Mouse (Mus musculus): ENCODE measurements around the gene Fem1a.

Gene Fem1a

DNA sequence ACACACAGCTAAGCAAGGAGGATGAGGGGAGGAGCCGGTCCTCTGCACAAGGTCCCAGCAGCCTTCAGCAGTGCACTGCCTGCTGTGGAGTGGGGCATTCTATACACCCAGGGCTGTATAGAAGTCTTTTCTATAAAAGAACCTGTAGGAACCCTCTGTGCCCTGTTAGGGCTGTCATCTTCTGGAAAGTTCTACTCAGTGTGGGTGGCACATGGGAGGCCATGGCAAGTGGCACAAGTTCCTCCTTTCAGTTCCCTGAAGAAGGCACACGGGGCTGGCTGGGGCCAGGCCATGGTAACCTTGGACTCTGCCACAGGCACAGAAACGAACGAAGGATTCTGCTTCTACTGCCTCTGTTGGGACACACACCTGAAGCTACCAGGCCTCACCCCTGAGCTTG is 8.4 kb downstream of the Fem1a start:
- ChIA-PET CTCF (interaction anchor here (0.5 to 3.4 kb wide), 42 partner anchors 9 to 558 kb away, joined by 3 to 26 read pairs (median 4); partner anchors contain the start of genes Ticam1 (in 2 of the 4), Dpp9 (in 1 of the 4) and Kdm4b (in 1 of the 4)), POLR2A (interaction anchor here (0.6 to 64.8 kb wide), 39 partner anchors 9 to 408 kb away, joined by 3 to 2494 read pairs (median 6); partner anchors contain the start of genes Dpp9 (in 3 of the 4), Arrdc5 (in 2 of the 4), Kdm4b (in 2 of the 4) and Plin3 (in 2 of the 4))

GRCm38 (mm10) chr17:56265869-56266268 is 9.3 kb downstream of the Fem1a start:
- CTCF ChIA-PET = interaction anchor here in 3 of 4 experiments (0.5 to 2.3 kb wide), 10 partner anchors 10 to 287 kb away, joined by 3 to 9 read pairs (median 4); partner anchors contain the start of genes Kdm4b (in 1 of the 3) and Ticam1 (in 1 of the 3)
- POLR2A ChIA-PET = interaction anchor here (0.7 to 64.8 kb wide), 27 partner anchors 10 to 361 kb away, joined by 3 to 2494 read pairs (median 6); partner anchors contain the start of genes Ticam1 (in 3 of the 4), Arrdc5 (in 2 of the 4), Dpp9 (in 2 of the 4) and Fem1a (in 2 of the 4)

- CTCF ChIA-PET = interaction anchor here in 3 of 4 experiments (0.6 to 2.0 kb wide), 7 partner anchors 11 to 287 kb away, joined by 3 to 5 read pairs (median 4); partner anchors contain the start of gene Ticam1 (in 1 of the 3)
- POLR2A ChIA-PET = interaction anchor here (0.6 to 64.8 kb wide), 29 partner anchors 9 to 344 kb away, joined by 3 to 2494 read pairs (median 4); partner anchors contain the start of genes Ticam1 (in 3 of the 4), Arrdc5 (in 2 of the 4), Fem1a (in 2 of the 4) and Plin3 (in 2 of the 4)
Measured at GRCm38 (mm10) chr17:56266271-56266670, 9.7 kb downstream of the Fem1a start.

GRCm38 (mm10) chr17:56269153-56269630 is 12.6 kb downstream of the Fem1a start:
- ChIA-PET CTCF (no interaction called here), POLR2A (interaction anchor here in 2 of 4 experiments (1.2 to 64.8 kb wide), 7 partner anchors 10 to 56 kb away, joined by 3 to 2494 read pairs (median 6); partner anchors contain the start of genes Kdm4b (in 2 of the 2), Arrdc5 (in 1 of the 2), Plin3 (in 1 of the 2) and Ticam1 (in 1 of the 2))

- POLR2A ChIA-PET = interaction anchor here in 3 of 4 experiments (1.1 to 64.8 kb wide), 10 partner anchors 7 to 55 kb away, joined by 3 to 2494 read pairs (median 6); partner anchors contain the start of genes Kdm4b (in 2 of the 3), Arrdc5 (in 1 of the 3), Plin3 (in 1 of the 3) and Ticam1 (in 1 of the 3)
Measured at GRCm38 (mm10) chr17:56269741-56270140, 13.1 kb downstream of the Fem1a start.

GRCm38 (mm10) chr17:56271609-56272253 is 15.1 kb downstream of the Fem1a start:
- ChIA-PET POLR2A (interaction anchor here in 3 of 4 experiments (0.6 to 64.8 kb wide), 7 partner anchors 10 to 193 kb away, joined by 3 to 2494 read pairs (median 5); partner anchors contain the start of genes Arrdc5 (in 1 of the 3), Kdm4b (in 1 of the 3), Plin3 (in 1 of the 3) and Ticam1 (in 1 of the 3)), CTCF (no interaction called here)

More at GRCm38 (mm10) chr17:56269741-56270140, 13.1 kb downstream of the Fem1a start:
- CTCF ChIA-PET = interaction anchor here in 1 of 4 experiments (0.5 kb wide), 1 partner anchor 280 kb away, joined by 4 read pairs; no protein-coding TSS in a partner anchor

GRCm38 (mm10) chr17:56272644-56273043 is 16.0 kb downstream of the Fem1a start:
- CTCF ChIA-PET = no interaction called here
- POLR2A ChIA-PET = interaction anchor here in 3 of 4 experiments (0.7 to 64.8 kb wide), 5 partner anchors 15 to 194 kb away, joined by 3 to 2494 read pairs (median 3); partner anchors contain the start of genes Arrdc5 (in 1 of the 3), Kdm4b (in 1 of the 3), Plin3 (in 1 of the 3) and Ticam1 (in 1 of the 3)

DNA sequence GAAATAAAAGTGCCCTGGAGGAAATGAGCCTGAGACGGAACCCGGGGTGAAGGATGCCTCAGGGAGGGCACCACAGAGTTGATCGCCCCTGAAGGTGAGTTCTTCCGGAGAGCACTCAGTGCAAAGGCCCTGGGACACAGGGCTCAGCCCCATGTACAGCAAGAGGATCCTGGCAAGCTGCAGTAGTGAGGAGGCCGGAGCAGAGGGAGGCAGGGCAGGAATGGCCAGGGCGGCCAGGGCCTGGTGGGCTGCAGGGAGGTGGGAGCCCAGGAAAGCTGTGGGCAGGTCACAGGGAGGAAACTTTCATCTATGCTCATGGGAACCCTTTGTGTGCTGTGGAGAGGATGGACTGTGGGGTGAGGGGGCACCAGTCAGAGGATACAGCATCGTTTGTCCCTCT is 16.9 kb downstream of the Fem1a start:
- ChIA-PET CTCF (no interaction called here), POLR2A (interaction anchor here in 2 of 4 experiments (1.4 to 64.8 kb wide), 2 partner anchors 14 to 28 kb away, joined by 3 to 2494 read pairs; partner anchors contain the start of genes Arrdc5 (in 1 of the 2), Kdm4b (in 1 of the 2), Plin3 (in 1 of the 2) and Ticam1 (in 1 of the 2))

DNA sequence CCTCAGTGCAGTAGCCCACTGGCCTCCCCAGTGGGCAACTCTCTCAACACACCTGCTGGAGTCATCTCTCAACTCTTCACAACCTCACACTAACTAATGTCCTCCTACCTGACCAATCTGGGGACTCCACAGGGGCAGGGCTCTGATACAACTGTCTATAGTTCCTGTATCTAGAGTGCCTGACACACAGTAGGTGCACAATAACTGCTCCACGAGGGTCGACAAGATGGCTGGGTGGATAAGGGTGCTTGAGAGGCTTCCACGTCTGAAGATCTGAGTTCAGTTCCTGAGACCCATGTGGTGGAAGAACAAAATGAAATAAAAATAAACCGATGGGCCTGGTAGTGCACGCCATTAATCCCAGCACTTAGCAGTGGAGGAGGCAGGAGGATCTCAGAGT is 17.4 kb downstream of the Fem1a start:
- CTCF ChIA-PET = no interaction called here
- POLR2A ChIA-PET = interaction anchor here (0.6 to 64.8 kb wide), 8 partner anchors 10 to 174 kb away, joined by 3 to 2494 read pairs (median 3); partner anchors contain the start of genes Plin3 (in 2 of the 4), Arrdc5 (in 1 of the 4), Fem1a (in 1 of the 4) and Kdm4b (in 1 of the 4)

DNA sequence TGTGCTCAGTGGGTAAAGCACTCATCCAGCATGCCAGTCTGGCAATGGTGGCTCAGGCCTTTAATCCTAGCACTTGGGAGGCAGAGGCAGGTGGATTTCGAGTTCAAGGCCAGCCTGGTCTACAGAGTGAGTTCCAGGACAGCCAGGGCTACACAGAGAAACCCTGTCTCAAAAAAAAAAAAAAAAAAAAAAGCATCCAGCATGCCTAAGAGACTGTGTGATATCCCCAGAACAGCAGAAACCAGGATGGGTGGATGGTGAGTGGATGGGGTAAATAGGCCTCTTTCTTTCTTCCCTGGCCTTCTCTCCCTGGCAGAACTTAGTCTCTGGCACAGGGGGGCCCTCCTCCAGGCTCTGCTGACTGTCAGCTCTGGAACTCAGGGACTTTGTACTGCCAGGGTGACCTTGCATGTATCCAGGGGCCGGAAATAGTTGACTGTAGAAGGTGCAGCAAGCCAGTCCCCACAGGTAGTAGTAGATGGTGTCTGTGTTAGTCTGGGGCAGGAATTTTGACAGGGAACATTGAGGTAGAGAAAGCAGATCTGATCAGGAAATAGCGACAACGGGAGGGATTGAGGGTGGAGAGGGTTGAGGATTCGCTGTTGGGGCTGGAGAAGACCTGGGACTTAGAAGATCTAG is 19.4 kb downstream of the Fem1a start:
- POLR2A ChIA-PET = interaction anchor here in 3 of 4 experiments (0.6 to 64.8 kb wide), 38 partner anchors 9 to 397 kb away, joined by 3 to 2494 read pairs (median 5); partner anchors contain the start of genes Kdm4b (in 2 of the 3), Plin3 (in 2 of the 3), Ranbp3 (in 2 of the 3) and Arrdc5 (in 1 of the 3)

GRCm38 (mm10) chr17:56276643-56277566 is 20.3 kb downstream of the Fem1a start, which contains the start of gene Ticam1:
Gene Ticam1 (minus strand): TSS chr17:56276786.
- CTCF ChIA-PET = interaction anchor here (0.5 to 1.5 kb wide), 30 partner anchors 10 to 442 kb away, joined by 3 to 9 read pairs (median 4); partner anchors contain the start of gene Ebi3 (in 1 of the 4)
- POLR2A ChIA-PET = interaction anchor here (0.6 to 64.8 kb wide), 53 partner anchors 8 to 556 kb away, joined by 3 to 2494 read pairs (median 5); partner anchors contain the start of genes Kdm4b (in 3 of the 4), Arrdc5 (in 2 of the 4), Plin3 (in 2 of the 4) and Ranbp3 (in 2 of the 4)

More for the DNA sequence above, 19.4 kb downstream of the Fem1a start:
- CTCF ChIA-PET = interaction anchor here in 3 of 4 experiments (0.6 to 1.5 kb wide), 16 partner anchors 12 to 443 kb away, joined by 3 to 10 read pairs (median 6); no protein-coding TSS in a partner anchor

DNA sequence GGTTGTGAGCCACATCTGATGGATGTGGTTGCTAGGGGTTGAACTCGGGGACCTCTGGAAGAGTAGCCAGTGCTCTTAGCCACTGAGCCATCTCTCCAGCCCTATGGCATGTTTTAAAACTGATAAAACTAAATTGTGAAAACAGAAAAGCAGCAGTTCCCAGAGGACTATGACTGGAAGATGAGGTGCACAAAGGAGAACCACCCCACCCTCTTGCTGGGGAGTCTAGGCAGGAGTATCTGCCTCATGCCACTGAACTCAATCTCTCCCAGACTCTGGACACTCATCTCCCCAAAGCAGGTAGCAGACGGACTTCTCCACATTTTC is 20.9 kb downstream of the Fem1a start:
- ChIA-PET POLR2A (interaction anchor here (0.7 to 64.8 kb wide), 17 partner anchors 7 to 556 kb away, joined by 3 to 2494 read pairs (median 5); partner anchors contain the start of genes Arrdc5 (in 2 of the 4), Kdm4b (in 2 of the 4), Plin3 (in 2 of the 4) and Fem1a (in 1 of the 4)), CTCF (interaction anchor here in 2 of 4 experiments (1.0 to 1.5 kb wide), 5 partner anchors 55 to 269 kb away, joined by 3 to 7 read pairs (median 4); no protein-coding TSS in a partner anchor)

- ChIA-PET POLR2A (interaction anchor here in 3 of 4 experiments (0.6 to 64.8 kb wide), 11 partner anchors 6 to 199 kb away, joined by 3 to 2494 read pairs (median 4); partner anchors contain the start of genes Kdm4b (in 3 of the 3), Arrdc5 (in 2 of the 3), Plin3 (in 2 of the 3) and Uhrf1 (in 2 of the 3)), CTCF (interaction anchor here in 1 of 4 experiments (0.7 to 2.0 kb wide), 4 partner anchors 14 to 141 kb away, joined by 3 to 9 read pairs (median 4); no protein-coding TSS in a partner anchor)
Measured at GRCm38 (mm10) chr17:56278340-56278739, 21.7 kb downstream of the Fem1a start.

GRCm38 (mm10) chr17:56279481-56280155 is 23.0 kb downstream of the Fem1a start:
- ChIA-PET CTCF (interaction anchor here in 2 of 4 experiments (0.7 to 2.0 kb wide), 3 partner anchors 15 to 191 kb away, joined by 3 to 9 read pairs (median 3); no protein-coding TSS in a partner anchor), POLR2A (interaction anchor here in 3 of 4 experiments (0.6 to 64.8 kb wide), 10 partner anchors 5 to 457 kb away, joined by 3 to 2494 read pairs (median 10); partner anchors contain the start of genes Arrdc5 (in 2 of the 3), Kdm4b (in 2 of the 3), Plin3 (in 2 of the 3) and Uhrf1 (in 2 of the 3))

DNA sequence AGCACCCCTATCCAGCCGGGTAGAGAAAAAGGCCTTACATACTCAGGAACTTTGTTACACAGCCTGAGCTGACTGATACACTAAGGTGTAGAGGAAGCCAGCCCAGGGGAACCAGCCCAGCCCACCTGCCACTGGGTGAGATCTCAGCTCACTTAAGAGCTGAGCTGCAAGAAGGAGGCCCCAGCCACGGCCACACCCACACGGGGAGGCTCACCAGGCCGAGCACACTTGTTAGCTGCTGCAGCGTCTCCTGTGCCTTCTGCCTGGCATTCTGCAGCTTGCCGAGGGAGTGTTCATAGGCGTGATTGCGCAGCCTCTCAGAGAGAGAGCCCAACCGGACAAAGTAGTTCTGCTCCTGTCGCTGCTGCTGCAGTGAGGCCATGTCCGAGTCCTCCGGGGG is 24.6 kb downstream of the Fem1a start:
- POLR2A ChIA-PET = interaction anchor here in 3 of 4 experiments (0.5 to 64.8 kb wide), 11 partner anchors 3 to 383 kb away, joined by 3 to 2494 read pairs (median 11); partner anchors contain the start of genes Arrdc5 (in 2 of the 3), Kdm4b (in 2 of the 3), Plin3 (in 2 of the 3) and Uhrf1 (in 2 of the 3)
- CTCF ChIA-PET = interaction anchor here (0.8 to 2.2 kb wide), 7 partner anchors 9 to 52 kb away, joined by 3 to 11 read pairs (median 3); no protein-coding TSS in a partner anchor

Measured in embryonic stem cell, embryonic (primary cell).